Mouse (Mus musculus): ENCODE measurements around the gene Myl3.

- TF ChIP-seq CTCF (IDR thresholded peaks at IDR 0.05; ENCODE audit: control insufficient read depth, insufficient read depth, insufficient read length) = no peak
- no peak for TF ChIP-seq USF1 (IDR thresholded peaks at IDR 0.05; ENCODE audit: low read depth)
Measured at GRCm38 (mm10) chr9:110762763-110763162, 21.1 kb downstream of the Myl3 start.

All from C2C12 (cell line).